Mouse (Mus musculus) ES-E14 (cell line): ENCODE results near the gene Mex3d. TPM values are rescaled to one million over a fixed set of nuclear protein-coding genes. Genes with fewer than 3 reads are reported as not detected.
A peak's percentile ranks its signal among the peaks of the same experiment; 100 is the strongest.

Experiments used
- DNase-seq: peaks from one replicate; pipeline ENCODE4 v3.0.0-alpha.2; 2013; ENCODE audit warnings: low read depth, low spot score
- H3K27ac ChIP-seq: 2 replicates; pipeline ENCODE4 v1.5.1; 2012; ENCODE audit warnings: low read depth, mild to moderate bottlenecking, low read length, moderate library complexity, mixed read lengths; ENCODE audit not compliant: poor library complexity, insufficient read depth, severe bottlenecking
- H3K36me3 ChIP-seq: 2 replicates; pipeline ENCODE4 v1.6.1; 2012; ENCODE audit warnings: mild to moderate bottlenecking, low read length, moderate library complexity, mixed read lengths; ENCODE audit not compliant: control insufficient read depth, poor library complexity, insufficient read depth, severe bottlenecking
- H3K4me1 ChIP-seq, 2 experiments: fragments of 150-350 bp in 1 of 2; sonication (generic) in 1 of 2; 2 replicates each; pipeline ENCODE4 v1.6.1; 2012; ENCODE audit warnings: low read length in 2 of 2, mild to moderate bottlenecking in 1 of 2, mixed read lengths in 1 of 2; ENCODE audit not compliant: control insufficient read depth in 2 of 2, insufficient read depth in 2 of 2, poor library complexity in 1 of 2
- H3K4me3 ChIP-seq, 2 experiments: fragments of 150-350 bp in 1 of 2; sonication (generic) in 1 of 2; 2 replicates each; pipeline ENCODE4 v1.5.1; 2012; ENCODE audit warnings: low read length in 2 of 2, low read depth in 1 of 2, mild to moderate bottlenecking in 1 of 2, mixed read lengths in 1 of 2; ENCODE audit not compliant: insufficient read depth in 1 of 2, poor library complexity in 1 of 2, severe bottlenecking in 1 of 2
- H3K9ac ChIP-seq: 2 replicates; pipeline ENCODE4 v1.6.1; 2012; ENCODE audit warnings: low read depth, mild to moderate bottlenecking, low read length, mixed read lengths; ENCODE audit not compliant: poor library complexity, insufficient read depth, severe bottlenecking
- H3K9me3 ChIP-seq: fragments of 150-350 bp; sonication (generic); 2 replicates; pipeline ENCODE4 v1.6.1; 2012; ENCODE audit warnings: low read depth, mild to moderate bottlenecking, low read length; ENCODE audit not compliant: control insufficient read depth, insufficient read depth
- CHD2 ChIP-seq: IDR thresholded peaks from 2 replicates; pipeline ENCODE4 v1.6.1; 2014; ENCODE audit warnings: mild to moderate bottlenecking, low read depth, low read length, inconsistent platforms
- HCFC1 ChIP-seq: IDR thresholded peaks from 2 replicates; pipeline ENCODE4 v1.6.1; 2012; ENCODE audit warnings: low read length, inconsistent platforms, borderline replicate concordance; ENCODE audit not compliant: insufficient read depth
- MAFK ChIP-seq: IDR thresholded peaks from 2 replicates; pipeline ENCODE4 v1.6.1; 2014; ENCODE audit warnings: mild to moderate bottlenecking, low read depth, low read length, inconsistent platforms; ENCODE audit not compliant: insufficient read depth
- ZC3H11A ChIP-seq: IDR thresholded peaks from 2 replicates; pipeline ENCODE4 v1.6.1; 2012; ENCODE audit warnings: low read depth, mild to moderate bottlenecking, inconsistent platforms, low read length, borderline replicate concordance
- ZNF384 ChIP-seq: IDR thresholded peaks from 2 replicates; pipeline ENCODE4 v1.6.1; 2012; ENCODE audit warnings: low read depth, low read length, inconsistent platforms
- in situ Hi-C, 2 experiments: fragments of 600-800 bp; cut with MboI; formaldehyde crosslinking; loops; one replicate each; pipeline ENCODE4 v1.15.1; 2025; ENCODE audit warnings: low sequenced_read_pairs in 2 of 2, inconsistent platforms in 1 of 2; ENCODE audit not compliant: unreplicated experiment in 2 of 2
- total RNA-seq: library from RNA; depleted of rRNA; stranded (reverse); fragments of 300-350 nt; gene quantifications from 2 replicates; pipeline ENCODE4 v1.2.3, GENCODE M21; 2012

Gene Mex3d
- total RNA-seq, 1 experiment = 27.1 TPM

- Histone ChIP-seq H3K9me3 (no peaks in the 10 kb centered on the region), H3K4me1 (peaks cover 2 to 26% of the 10 kb centered on the region in 2 experiments; a peak in 2 of 4 replicates), H3K4me3 (no peak overlapping the region), H3K9ac (no peak overlapping the region), H3K36me3 (peaks cover 45% of the 10 kb centered on the region), H3K27ac (no peak overlapping the region)
- TF ChIP-seq ZC3H11A (no peak), HCFC1 (no peak), MAFK (no peak), CHD2 (no peak), ZNF384 (no peak)
- in situ Hi-C loops = no loop called here
- DNase-seq = no peak
Measured at GRCm38 (mm10) chr10:80392687-80393086, 5.2 kb upstream of the Mex3d start.

- in situ Hi-C loops = no loop called here
- Histone ChIP-seq H3K36me3 (peaks cover 41% of the 10 kb centered on the region), H3K4me1 (peaks cover 2 to 25% of the 10 kb centered on the region in 2 experiments; a peak in 2 of 4 replicates), H3K4me3 (no peak overlapping the region), H3K27ac (no peak overlapping the region), H3K9ac (no peak overlapping the region), H3K9me3 (no peaks in the 10 kb centered on the region)
- DNase-seq = no peak
- TF ChIP-seq ZC3H11A (no peak), MAFK (no peak)
Measured at GRCm38 (mm10) chr10:80390697-80391096, 3.2 kb upstream of the Mex3d start.

- in situ Hi-C loops = no loop called here
- Histone ChIP-seq H3K27ac (no peak overlapping the region), H3K4me3 (no peak overlapping the region), H3K4me1 (peaks cover 5 to 29% of the 10 kb centered on the region in 2 experiments; a peak in 2 of 4 replicates), H3K36me3 (peaks cover 38% of the 10 kb centered on the region), H3K9me3 (no peaks in the 10 kb centered on the region), H3K9ac (no peak overlapping the region)
- TF ChIP-seq ZC3H11A (no peak), MAFK (no peak), ZNF384 (no peak), HCFC1 (no peak), CHD2 (no peak)
- no peak for DNase-seq
Measured at GRCm38 (mm10) chr10:80389185-80389708, 1.8 kb upstream of the Mex3d start.

GRCm38 (mm10) chr10:80388731-80389130 is 1.3 kb upstream of the Mex3d start:
- peaks cover 5 to 29% of the 10 kb centered on the region in 2 experiments; a peak in 2 of 4 replicates for H3K4me1 ChIP-seq
- H3K9ac ChIP-seq = peak overlapping the region; percentile 89; the same call in 1 of the 2 replicates
- no peak overlapping the region for H3K4me3 ChIP-seq
- no peak overlapping the region for H3K27ac ChIP-seq
- no peaks in the 10 kb centered on the region for H3K9me3 ChIP-seq
- in situ Hi-C loops = no loop called here
- no peak for DNase-seq
- H3K36me3 ChIP-seq = peaks cover 33% of the 10 kb centered on the region
- TF ChIP-seq MAFK (no peak), ZNF384 (no peak), ZC3H11A (no peak), CHD2 (no peak), HCFC1 (no peak)
